Mouse (Mus musculus): ENCODE data around the gene Abca8a. TPM values are rescaled to one million over a fixed set of nuclear protein-coding genes. Genes with fewer than 3 reads are reported as not detected.

Gene Abca8a
- total RNA-seq (2014; fragmentation: Nextera tagmentation) (not detected in 2 replicates), total RNA-seq (2017) (not detected in 2 replicates)

DNA sequence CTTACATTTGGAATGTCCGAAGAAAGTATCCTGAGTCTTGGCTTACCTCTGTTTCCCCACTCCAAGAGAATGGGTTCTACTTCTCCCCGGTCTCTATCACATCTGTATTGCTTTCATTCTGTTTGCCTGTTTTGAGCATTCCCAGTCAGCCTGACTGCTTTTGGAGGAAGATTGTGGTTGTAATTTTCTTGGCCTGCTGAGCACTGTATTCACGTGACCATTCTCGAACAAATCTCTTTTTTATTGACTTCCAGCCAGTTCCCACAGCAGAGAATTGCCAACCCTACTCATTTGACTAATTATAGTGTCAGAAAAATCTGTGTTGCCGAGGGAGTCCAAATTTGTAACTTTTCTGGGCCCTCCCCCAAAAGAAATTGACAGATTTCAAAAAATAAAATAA, at the start of gene Abca8a:
Abca8a (minus strand) TSS at position 121 of the 400 bp plus-strand sequence.
- no peak for ATAC-seq (replicated peaks; ENCODE audit: poor library complexity, severe bottlenecking)

DNA sequence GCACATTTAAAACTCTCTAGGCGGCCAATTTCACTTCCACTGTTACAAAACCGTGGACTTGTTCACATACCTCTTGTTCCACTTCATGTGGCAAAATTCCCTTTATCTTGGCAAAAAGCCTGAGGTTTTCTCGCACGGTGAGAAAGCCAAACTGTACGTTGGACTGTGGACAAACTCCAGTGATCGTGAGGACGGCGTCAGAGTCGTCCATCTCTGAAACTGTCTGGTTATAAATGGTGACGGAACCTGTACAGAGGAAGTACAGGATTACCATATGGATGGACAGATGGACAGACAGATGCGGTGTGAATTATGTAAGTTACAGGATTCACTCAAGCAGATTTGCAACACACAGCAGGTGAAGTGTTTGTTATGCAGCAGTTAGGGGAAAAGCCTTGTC, 49.6 kb upstream of the Abca8a start:
- ATAC-seq (replicated peaks; ENCODE audit: poor library complexity, severe bottlenecking), result no peak

DNA sequence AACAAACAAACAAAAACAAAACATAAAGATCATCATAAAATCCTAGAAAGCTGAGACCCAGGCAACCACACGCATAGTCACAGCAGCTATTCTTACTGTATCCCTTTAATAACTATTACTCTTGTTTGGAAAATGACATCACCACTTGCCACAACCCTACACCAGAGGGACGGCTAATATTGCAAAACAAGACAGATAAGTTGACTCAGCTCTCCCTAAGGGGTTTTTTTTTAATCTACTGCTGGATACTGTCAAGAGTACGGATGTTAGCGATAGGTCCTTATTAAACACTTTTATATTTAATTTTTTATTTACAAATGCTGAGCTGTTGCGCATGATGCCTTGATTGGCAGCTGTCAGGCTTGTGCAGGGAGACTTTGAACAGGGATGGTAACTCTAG, 35.0 kb upstream of the Abca8a start:
- peak; percentile 74 for ATAC-seq (replicated peaks; ENCODE audit: poor library complexity, severe bottlenecking)

DNA sequence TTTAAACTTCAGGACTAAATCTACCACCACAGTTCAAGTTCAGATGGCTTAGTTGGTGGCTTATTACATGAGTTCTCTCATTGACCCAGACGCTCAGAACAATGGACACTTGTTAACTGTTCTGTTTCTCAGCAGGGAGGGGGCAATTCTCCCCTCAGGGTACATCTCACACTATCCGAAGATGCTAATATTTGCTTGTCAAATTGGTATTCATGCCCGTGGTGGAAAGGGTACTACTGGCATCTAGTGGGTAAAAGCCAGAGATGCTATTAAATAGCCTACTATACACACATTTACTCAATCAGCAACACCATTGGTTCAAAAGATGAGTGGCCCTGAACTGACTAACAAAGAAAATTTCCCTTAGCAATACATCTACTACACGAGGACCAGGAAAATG, 15.4 kb upstream of the Abca8a start:
- no peak for ATAC-seq (replicated peaks; ENCODE audit: poor library complexity, severe bottlenecking)

DNA sequence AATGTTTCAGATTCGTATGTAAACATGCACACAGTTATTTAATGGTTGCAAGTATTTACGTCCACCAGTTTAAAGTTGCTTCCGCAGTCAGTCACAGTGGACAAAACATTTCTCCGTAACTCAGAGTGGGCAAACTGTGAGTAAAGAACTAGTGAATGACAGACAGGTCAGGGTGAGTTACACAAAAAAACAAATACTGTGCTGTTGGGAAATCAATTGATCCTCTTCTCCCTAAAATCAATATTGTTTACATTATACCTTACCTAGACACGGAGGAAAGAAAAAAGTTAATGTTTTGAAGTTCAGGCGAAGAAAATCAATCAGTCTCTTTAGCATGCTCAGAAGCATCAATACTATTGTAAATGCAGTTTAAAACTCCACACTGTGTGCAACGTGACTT, 5.7 kb upstream of the Abca8a start:
- ATAC-seq (replicated peaks; ENCODE audit: poor library complexity, severe bottlenecking), result no peak

DNA sequence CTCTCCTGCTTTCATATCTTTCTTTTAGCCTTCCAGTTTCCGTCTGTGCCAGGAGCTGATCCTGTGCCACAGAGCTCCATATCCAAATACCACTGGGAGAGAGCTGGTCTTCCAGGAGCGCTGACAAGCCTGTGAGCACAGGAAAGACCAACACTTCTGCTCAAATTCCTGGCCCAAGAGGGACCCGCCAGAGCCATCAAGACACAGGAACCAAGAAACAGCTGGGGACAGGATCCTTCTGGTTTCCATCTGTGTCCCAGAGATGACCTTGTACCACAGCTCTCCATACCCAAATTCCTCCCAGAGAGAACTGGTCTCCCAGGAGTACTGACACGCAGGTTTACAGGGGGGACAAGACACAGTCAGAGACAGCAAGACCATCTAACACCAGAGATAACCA, 3.1 kb upstream of the Abca8a start:
- no peak for ATAC-seq (replicated peaks; ENCODE audit: poor library complexity, severe bottlenecking)

DNA sequence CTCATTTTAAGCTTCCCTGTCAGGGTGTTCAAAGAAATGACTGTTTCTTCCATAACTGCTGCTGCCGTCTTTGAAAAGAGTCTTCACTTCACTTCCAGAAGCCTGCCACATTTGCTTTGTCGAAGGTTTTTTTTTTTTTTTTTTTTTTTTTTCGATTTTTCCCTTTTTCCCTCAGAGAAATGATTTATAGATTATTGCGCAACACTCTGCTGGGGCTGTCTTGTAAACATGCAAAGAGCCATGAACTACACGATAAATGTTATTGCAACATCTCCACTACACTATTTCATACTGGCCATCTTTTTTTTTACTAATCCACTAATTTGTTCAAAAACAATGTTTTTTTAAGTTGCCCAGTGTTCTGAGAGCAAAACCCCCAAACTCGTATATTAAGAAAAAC, 1.7 kb upstream of the Abca8a start:
- no peak for ATAC-seq (replicated peaks; ENCODE audit: poor library complexity, severe bottlenecking)

DNA sequence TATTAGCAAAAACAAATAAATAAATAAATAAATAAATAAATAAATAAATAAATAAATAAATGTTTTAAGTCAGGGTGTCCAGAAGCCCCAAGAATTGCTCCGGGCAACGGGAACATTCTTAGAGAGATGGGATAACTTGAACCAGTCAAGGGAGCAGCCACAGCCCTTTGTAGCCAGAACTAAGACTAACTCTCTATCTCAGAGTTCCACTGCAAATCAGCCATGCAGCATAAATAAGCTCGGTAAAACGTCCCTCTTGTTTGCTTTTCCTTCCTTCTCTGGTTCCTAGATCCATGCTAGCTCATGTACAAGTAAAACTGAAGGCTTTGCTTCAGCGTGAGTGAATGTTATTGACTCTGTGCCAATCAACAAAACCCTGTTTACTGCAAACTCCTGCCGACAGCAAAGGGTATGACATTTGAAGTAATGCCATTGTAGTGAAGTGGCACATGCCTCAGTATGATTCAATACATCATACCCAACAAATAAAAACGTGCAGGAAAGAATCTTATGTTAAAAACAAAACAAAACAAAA, 865 bp downstream of the Abca8a start:
- no peak for ATAC-seq (replicated peaks; ENCODE audit: poor library complexity, severe bottlenecking)

DNA sequence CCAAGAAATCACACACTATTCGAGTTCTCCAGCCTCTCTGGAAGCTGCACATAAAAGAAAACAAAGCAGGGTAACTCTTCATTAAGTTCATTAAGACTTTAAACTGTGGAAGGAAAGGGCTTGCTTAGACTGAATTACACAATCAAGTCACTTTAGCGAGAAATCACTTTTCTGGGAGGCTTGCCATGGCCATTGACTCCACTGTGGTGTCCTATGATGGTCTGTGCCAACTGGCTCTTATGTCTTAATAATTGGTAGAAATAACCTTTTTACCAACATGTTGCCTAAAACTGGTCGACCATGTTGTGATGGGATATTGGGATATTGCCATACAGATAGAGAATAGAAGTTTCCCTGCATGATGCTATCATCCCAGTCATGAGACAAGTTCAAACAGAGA, 1.5 kb downstream of the Abca8a start:
- ATAC-seq (replicated peaks; ENCODE audit: poor library complexity, severe bottlenecking), result peak; percentile 34; the same call in 1 of the 2 replicates

DNA sequence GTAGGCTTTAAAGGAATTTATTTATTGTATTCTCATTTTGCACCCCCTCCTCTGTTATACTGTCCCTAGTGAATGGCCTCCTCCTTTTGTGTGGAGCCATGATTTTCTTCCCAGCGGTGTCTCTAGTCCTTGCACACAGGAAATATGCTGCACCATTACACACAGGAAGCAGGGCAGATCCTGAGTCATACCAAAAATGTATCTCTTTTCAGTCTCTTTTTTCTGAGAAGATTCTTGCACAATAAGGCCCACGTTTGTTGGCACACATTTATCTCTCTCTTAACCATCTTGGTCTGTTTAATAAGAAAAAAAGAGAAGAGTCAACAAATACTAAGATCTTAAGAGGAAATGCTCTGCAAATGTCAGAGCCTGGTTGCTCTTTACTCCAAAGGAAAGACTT, 4.5 kb downstream of the Abca8a start:
- ATAC-seq (replicated peaks; ENCODE audit: poor library complexity, severe bottlenecking), result peak; percentile 69

DNA sequence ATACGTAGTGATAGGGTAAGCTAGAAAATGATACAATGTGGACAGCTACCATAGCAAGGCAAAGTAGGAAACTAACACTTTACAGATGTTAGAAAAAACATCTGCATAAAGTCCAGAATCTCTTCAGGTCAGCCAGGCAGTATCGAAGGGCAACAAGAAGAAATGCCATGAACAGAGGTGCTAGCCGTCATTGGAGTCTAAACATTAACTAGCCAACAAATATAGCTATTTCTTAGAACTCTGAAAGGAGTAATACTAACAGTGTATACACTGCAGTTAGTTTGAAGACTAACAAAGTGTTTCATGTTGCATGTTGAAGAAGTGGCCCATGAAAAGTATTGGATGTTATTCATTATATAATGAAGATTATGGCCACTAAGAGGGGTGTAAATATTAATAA, 23.6 kb downstream of the Abca8a start:
- no peak for ATAC-seq (replicated peaks; ENCODE audit: poor library complexity, severe bottlenecking)

DNA sequence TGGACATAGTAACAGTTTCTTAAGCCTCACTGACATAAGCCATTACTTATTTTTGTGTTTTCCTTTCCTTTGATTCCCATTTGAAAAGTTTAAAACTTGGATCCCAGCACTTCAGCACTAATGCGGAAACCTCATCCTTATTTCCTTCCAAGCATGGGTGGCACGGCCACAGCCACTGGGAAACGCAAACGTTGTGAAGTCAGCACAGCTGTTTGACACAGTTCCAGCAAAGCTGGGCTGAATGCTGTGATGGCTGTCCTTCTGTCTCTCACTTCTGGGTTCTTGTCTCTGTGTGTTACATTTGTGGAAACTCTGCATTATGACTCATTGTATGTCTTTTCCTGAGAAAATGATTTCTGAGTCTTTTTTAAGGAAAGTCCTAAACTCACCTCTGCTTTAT, 34.7 kb downstream of the Abca8a start:
- ATAC-seq (replicated peaks; ENCODE audit: poor library complexity, severe bottlenecking), result no peak

DNA sequence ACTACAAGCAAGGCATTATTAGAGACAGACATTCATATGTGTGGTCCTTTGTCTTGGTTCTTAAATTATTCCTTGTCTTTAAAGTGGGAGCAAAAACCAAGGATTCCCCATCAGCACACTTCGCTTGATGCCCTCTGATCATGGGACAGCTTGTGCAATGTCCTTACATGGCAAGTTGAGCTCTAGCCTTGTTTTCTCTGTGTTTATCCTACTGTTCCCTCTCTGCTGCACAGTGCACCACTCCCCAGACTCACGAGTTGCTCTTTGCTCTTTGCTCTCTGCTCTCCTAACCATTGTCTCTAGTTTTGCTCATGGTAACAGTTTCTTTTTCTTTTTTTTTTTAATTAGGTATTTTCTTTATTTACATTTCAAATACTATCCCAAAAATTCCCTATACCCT, 35.7 kb downstream of the Abca8a start:
- no peak for ATAC-seq (replicated peaks; ENCODE audit: poor library complexity, severe bottlenecking)

DNA sequence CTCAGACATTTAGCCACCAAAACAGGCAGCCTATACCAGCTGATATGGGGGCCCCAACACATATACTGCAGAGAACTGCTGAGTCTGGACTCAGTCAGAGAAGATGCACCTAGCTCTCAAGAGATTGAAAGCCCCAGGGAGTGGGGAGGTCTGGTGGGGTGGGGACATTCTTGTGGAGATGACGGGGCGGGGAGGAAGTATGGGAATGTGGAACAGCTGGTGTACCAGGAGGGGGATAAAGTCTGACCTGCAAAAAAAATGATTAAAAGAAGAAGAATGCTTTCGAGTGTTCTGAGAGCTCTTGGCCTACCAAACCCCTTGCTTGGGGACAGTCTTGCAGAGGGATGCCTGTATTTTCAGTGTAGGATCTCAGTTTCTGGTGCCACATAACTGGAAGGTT, 42.1 kb downstream of the Abca8a start:
- ATAC-seq (replicated peaks; ENCODE audit: poor library complexity, severe bottlenecking), result no peak

DNA sequence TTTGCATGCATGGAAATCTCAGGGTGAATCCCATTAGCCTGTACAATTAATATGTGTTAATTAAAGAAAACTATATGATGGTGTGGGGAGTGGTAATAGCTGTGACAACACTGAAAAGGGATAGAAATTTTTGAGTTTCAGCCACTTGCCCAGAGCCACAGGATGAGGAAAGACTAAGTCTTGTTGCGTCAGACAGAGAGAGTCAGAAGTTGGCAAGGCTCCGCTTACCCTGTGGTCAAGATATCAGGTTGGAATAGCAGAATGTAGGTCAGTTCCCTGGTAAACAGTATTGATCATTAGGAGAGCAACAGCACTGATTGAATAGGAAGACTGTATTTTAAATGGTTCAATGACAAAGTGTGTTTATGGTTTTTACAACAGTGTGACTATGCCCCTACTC, 58.0 kb downstream of the Abca8a start:
- peak; percentile 40; the same call in 1 of the 2 replicates for ATAC-seq (replicated peaks; ENCODE audit: poor library complexity, severe bottlenecking)

DNA sequence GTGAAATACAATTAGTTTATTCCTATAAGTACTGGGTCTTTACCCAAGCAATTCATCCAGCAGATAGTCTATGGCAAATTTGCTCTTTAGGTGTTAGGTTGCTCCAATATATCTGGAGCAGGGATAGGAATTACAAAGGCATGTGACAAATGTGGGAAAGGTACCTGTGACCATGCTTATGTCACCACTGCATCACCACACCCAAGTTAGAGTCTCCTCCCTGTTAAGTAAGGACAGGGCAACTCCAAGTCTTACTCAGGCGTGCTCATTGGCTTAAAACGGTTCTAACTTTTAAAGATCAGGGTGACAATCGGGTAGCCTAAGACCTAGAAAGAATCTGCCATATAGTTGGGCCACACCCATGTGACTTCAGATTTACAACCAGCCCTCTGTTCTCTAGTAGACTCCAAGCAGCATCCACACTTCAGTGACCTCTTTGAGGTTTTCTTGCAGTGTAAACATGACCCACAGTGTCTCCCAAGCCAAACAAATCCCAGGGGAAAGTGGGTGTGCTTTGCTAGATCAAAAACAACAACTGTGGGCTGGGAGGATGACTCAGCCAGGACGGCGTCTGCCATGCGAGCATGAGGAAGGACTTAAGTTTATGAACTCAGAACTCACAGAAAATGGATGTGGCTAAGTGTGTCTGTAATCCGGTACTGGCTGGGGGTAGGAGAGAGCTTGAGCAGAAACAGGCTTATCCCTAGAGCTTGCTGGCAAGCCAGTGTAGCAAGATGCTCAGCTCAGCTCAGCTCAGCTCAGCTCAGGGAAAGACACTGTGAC, 66.7 kb downstream of the Abca8a start:
- ATAC-seq (replicated peaks; ENCODE audit: poor library complexity, severe bottlenecking), result no peak

DNA sequence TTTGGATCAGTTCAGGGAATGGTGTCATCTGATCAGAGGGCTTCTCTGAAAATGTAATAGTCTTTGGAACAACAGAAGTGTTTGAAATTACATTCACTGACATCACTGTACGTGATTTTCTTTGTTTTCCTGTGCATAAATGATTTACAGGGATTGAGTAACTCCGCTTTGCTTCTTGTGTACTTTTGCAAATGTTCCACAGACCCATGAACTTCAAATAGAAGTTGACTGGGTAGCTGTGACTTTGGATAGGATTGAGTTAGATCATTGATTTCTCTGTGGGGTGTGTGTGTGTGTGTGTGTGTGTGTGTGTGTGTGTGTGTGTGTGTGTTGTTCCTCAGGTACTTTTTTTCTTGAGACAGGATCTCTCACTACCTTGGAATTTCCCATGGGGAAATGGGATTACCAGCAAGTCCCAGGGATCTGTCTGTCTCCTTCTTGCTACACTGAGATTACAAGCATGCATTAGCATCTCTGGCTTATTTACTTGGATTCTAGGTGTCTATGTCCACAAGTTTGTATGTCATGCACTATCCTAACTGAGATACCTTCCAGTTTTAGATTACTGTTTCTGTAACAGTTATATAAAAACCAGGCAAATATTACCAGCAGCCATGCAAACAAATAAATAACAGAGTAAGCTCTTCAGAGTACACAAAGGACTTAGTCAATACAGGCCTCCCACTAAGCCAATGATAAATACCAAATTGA, 84.8 kb downstream of the Abca8a start:
- ATAC-seq (replicated peaks; ENCODE audit: poor library complexity, severe bottlenecking), result no peak

DNA sequence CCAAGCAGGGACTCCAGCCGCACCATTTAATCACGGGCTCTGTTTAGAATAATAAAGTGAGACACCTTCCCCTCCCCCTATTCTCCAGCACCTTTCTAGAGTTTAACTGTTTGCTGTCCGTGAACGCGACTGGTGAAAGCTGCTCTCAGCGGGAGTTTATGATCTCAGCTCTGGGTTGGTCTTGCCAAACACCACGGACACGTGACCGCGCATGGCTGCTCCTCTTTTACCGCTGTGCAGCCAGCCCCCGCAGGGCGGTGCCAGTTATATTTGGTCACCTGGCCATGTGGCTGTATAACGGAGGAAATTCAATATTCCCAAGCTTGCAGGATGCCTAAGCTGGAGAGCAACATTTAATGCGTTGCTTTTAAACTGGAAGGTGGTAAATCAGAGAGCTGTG, 100.2 kb downstream of the Abca8a start, which contains the start of gene Abca8b:
Abca8b (minus strand) TSS at position 222 of the 400 bp plus-strand sequence.
- ATAC-seq (replicated peaks; ENCODE audit: poor library complexity, severe bottlenecking), result peak; percentile 88

DNA sequence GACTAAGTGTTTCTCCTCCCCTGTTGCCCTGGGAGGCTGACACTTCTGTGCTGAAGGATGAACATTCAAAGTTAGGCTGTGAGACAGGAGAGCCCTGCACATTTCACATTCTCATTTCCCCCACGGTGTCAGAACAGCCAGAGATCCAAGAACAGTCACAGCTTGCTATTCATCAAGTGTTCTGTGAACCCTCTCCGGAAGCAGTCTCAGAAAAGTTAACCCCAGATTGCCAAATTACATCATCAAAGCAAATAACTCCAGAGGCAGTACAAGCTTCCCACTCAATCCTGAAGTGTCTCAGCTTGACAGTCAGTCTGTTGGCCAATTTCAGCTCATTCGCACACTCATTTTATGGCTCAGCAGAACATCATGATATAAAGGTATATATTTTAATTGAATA, 100.8 kb downstream of the Abca8a start:
- peak; percentile 70 for ATAC-seq (replicated peaks; ENCODE audit: poor library complexity, severe bottlenecking)

DNA sequence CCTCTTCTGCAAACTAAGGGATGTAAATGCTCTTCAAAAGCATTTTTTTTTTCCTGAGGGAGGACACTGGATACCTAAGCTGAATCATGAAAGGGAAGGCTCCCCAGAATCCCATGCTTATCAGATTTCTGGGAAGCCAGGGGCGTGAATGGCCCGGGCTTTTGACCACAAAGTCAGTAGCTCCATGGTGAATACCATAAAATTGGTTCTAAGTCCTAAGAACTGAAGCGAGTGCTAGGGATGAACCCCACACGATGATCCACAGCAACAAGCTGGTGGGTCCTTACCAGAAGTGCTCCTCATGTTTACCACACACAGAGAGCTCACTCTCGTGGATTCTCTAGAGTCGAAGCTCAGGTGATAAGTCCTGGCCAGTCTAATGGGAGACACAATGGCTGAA, 101.8 kb downstream of the Abca8a start:
- ATAC-seq (replicated peaks; ENCODE audit: poor library complexity, severe bottlenecking), result no peak

DNA sequence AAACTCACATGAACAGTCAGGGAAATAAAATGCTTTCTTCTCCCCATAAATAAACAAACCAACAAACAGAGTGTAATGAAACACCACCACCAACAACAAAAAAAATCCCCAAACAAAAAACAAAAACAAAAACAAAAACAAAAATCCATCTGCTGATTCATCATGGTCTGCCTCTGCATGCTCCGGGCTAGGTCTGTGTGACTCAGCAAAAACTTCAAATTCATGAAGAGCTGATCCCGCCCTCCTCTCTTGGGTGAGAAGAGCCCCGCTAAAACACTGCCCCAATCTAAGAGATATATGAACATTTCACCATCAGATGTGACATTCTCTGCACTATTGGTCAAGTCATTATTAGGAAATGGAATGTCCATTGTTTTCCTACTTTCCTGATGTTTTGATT, 104.5 kb downstream of the Abca8a start:
- ATAC-seq (replicated peaks; ENCODE audit: poor library complexity, severe bottlenecking), result no peak
